Mouse (Mus musculus): Measurements from ENCODE around the gene Tex19.1.

GRCm38 (mm10) chr11:121111051-121111450, 34.9 kb upstream of the Tex19.1 start:
- TF ChIP-seq CTCF (IDR thresholded peaks at IDR 0.05; ENCODE audit: low read depth) (no peak), EP300 (IDR thresholded peaks at IDR 0.05; ENCODE audit: low read depth) (no peak)

All from heart, postnatal 0 days (tissue).